Mouse (Mus musculus): ENCODE results near the gene Dmac2. TPM values are rescaled to one million over a fixed set of nuclear protein-coding genes. Genes with fewer than 3 reads are reported as not detected.

The Dmac2 gene
- polyA plus RNA-seq, 1 experiment: 38.9 TPM

DNA sequence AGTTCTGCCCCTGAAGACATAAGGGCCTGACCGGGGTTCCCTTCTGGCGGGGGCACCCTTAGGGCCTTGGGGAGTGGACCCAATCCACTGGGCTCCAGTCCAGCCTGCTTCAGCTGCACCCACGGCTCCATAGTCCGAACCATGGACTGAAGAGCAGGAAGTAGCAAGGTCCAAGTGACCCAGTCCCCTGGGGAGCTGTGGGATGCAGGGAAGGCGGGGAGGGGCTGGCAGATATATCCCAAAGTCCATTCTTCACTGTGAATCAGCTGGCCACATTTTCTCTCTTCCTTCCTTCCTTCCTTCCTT, 3.6 kb upstream of the Dmac2 start, which contains the start of gene Erich4:
Gene Erich4 (minus strand): TSS at position 187 of the 306 bp plus-strand sequence.
- no peak for DNase-seq (ENCODE audit: low spot score)

DNA sequence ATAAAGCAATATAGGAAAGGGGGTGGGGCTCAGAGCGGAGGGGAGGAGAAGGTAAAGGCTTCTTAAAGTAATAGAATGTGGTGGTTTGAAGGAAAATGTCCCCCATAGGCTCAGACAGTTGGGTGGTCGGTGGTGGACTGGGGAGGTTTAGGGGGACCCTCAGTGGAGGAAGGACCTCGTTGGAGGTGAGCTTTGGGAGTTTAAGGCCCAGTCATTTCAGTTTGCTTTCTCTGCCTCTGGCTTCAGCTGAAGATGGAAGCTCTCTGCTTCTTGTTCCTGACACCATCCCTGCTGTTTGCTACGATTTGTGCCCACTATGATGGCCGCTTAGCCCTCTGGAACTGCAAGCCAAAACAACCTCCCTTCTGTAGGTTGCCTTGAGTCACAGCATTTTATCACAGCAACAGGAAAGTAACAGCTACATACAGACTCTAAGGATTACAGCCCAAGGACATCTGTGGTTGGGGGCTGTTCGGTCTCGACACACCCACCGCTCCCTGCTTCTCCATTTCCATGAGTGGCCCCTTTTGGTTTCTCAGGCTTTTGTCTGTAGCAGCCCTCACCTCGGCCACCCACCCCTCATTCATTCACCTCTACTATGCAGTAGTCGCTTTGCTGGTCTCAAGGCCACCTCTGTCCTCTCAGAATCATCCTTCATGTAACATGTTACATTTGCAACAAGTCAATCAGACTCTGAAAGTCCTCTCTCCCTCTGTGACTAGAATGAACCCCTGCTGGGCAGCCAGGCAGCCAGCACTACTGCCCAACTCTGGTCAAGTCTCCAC, 1.6 kb upstream of the Dmac2 start:
- DNase-seq (ENCODE audit: low spot score): no peak

GRCm38 (mm10) chr7:25619722-25619991, 443 bp downstream of the Dmac2 start:
- DNase-seq (ENCODE audit: low spot score): no peak

GRCm38 (mm10) chr7:25620101-25620500, 887 bp downstream of the Dmac2 start:
- peak; percentile 18 for DNase-seq (ENCODE audit: low spot score)

DNA sequence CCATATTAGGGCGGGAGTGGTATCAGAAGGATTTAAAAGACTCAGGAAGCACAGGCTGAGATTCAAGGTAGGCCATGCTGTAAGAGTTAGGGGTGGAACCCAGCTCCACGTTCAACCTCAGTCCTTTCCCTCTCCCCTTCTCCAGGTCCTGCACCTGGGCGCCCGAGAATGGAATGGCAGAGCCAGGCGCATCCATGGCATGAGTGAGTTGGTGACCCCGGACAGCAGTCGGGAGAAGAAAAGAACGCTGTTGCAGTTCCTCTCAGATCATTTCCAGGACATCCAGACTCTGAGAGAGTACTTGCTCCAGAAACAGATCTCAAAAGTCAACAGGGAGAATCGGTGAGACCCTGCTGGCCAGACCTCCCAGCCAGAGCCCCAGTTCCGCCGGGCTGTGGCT, 1.5 kb downstream of the Dmac2 start:
- peak; percentile 14 for DNase-seq (ENCODE audit: low spot score)

DNA sequence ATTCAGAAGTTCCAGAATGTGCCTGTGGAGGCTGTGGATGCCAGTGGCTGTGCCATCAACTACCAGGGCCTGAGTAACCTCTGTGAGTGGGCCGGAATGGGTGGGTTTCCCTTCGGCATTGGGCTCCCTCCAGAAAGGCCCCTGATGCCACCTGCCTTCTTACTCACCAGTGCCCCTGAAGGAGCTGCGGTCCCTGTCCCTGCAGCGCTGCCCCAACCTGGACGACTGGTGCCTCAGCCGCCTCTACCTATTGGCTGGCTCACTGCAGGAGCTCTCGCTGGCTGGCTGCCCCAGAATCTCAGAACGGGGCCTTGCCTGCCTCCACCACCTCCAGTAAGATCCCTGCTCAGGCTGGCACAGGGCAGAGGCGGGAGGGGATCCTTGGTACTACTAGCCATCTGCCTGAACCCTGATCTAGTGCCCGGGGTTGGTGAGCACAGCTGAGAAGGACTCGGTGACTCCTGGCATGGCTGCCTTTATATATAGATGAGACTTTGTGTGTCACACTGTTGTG, 4.7 kb downstream of the Dmac2 start:
- DNase-seq (ENCODE audit: low spot score): peak; percentile 20

DNA sequence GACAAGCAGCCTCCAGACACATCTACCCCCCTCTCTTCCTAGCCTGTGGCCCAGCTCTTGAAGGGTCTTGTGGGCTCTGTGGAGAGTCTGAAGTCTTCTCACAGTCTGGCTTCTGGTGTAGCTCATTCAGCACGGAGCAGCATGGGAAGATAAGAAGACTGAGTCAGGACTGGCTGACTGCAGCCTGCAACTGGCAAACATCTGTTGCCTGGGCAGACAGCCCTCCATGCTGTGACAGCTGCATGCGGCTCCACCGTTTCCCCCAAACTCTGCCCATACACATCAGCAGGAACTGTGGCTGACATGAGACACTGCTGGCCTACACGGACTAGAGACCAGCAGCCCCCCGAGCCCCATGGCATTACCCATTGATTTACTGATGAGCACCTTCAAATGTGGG, 5.6 kb downstream of the Dmac2 start:
- peak; percentile 18 for DNase-seq (ENCODE audit: low spot score)

- DNase-seq (ENCODE audit: low spot score): no peak
Observed at GRCm38 (mm10) chr7:25625594-25626250, 6.5 kb downstream of the Dmac2 start.

DNA sequence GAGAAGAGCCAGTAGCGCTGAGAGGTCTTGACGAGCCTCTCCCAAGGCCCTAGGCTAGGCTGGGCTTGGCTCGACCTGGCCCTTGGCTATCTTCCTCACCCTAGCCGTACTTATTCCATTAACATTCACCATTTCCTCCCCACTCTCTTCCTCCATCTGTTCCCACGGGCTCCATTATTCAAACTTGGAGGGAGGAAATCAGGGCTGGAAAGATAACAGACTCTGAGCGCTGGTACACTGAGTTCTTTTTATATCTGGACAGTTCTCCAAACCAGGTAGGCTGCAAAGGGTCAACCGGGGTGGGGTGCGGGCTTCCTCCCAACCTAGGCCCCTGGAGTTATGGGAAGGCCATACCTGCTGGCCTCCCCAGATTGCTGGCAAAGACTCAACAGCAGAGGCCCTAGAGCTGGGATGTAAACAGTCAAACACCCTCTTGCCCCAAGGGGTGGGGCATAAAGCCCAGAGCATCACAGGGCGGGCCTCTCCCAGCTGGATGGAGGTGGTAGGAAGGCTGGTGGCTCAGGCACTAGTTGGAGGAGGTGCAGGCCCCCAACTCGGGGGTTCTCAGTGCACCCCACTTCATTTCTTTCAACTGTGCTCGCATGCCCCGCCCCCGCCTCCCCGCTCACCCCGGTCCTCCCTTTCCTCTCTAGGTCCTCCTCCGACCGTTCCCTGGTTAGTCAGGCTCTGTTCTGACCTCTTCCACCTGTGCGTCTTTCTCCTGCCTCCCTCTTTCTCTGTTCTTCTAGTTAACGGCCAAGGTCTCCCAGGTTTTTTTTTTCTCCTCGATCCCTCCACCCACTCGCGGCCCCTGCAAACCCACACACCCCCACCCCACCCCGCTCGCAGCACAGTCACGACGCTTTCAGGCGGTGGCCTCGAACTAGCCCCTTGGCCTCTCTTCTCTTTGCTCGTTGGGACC, 7.6 kb downstream of the Dmac2 start, which contains the start of gene B3gnt8:
Gene B3gnt8 (plus strand): TSS at position 146 of the 922 bp plus-strand sequence.
- peak; percentile 40 for DNase-seq (ENCODE audit: low spot score)

DNA sequence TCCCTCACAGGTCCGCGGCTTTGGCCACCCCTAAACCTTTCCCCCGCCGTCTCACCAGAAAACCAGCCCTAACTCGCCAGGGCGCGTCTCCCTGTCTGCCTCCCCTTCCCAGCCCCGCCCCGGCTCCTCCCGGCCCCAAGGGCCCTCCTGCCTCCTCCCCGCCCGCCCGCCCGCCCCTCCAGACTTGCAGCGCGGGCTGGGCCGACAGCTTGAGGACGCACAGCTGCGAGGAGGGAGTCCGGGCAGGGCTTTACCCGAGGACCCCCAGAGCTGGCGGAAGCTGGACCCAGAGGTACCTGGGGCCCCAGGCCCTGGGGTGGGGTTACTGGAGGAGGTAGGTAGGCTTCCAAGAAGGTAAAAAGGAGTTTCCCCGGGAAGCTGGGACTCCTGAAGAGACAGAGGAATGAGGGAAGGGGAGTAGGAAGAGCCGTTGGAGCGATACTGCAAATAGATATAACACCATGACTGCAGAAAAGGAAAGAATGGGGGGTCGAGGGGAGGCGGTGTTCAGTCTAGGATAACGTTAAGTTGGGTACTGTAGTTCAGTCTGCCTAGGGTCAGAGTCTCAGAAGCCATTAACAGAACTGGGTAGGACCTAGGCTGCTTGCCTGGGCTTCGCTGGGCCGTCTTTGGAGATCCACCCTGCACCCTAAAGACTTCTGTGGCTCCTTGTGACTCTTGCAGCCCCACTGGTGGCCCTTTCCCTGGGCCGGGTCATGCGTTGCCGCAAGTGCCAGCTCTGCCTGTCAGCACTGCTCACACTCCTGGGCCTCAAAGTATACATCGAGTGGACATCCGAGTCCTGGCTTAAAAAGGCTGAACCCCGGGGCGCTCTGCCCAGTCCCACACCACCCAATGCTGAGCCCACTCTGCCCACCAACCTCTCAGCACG, 8.5 kb downstream of the Dmac2 start:
- DNase-seq (ENCODE audit: low spot score): peak; percentile 65

GRCm38 (mm10) chr7:25628323-25628620, 9.1 kb downstream of the Dmac2 start:
- DNase-seq (ENCODE audit: low spot score): no peak

DNA sequence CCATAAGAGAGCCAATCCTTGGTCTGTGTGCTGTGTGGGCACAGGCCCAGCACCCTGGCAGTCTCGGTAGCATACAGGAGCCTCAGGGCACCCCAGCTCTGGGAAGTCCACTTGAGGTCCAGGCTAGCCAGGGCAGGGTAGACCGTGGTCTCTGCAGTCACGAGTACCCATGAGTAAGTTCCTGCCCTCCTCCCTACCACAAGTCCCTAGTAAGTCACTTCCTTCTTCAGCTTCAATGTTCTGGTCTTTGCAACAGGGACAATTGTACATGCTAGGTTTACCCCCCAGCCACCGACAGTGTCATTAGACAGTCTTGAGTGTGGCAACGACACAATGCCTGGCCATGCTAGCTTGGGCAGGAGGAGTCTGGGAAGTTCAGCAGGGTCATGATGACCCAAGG, 13.5 kb downstream of the Dmac2 start:
- DNase-seq (ENCODE audit: low spot score): no peak

GRCm38 (mm10) chr7:25636373-25636772, 17.2 kb downstream of the Dmac2 start:
- DNase-seq (ENCODE audit: low spot score): no peak

GRCm38 (mm10) chr7:25637099-25637498, 17.9 kb downstream of the Dmac2 start:
- no peak for DNase-seq (ENCODE audit: low spot score)

DNA sequence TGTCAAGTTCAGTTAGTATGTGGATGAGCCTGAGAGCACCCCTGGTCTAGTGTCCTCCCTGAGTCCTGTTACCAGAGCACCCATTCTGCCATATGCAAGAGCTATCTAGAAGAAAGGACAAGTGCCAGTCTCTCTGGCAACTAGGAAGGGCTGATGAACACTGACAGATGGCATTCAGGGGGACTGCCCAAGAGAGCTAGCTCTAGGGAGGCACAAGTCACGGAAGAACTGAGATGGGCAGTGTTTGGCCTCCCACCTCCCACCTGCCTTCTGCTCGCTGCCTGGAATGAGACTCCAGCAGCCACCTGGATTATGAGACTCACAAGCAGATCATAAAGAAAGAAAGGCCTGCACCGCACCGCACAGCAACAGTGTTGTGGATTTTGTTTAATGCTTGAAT, 20.5 kb downstream of the Dmac2 start:
- no peak for DNase-seq (ENCODE audit: low spot score)

DNA sequence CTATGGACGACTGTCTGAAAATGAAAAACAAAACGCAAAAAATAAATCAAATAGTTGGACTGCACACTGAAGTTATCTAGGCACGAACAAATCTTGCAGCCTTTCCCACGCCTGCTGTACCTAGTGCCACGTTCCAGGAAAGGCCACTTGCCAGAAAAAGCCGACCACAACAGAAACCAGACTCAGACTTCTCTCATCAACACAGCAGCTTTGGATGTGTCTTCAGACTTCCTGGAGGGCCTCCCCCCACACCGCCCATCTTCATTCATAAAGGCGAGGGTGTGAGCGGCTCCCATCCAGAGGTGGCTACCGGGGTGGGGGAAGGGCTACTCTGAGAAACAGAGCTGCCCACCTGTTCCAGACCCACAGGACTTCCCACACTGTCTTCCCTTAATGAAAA, 24.9 kb downstream of the Dmac2 start:
- no peak for DNase-seq (ENCODE audit: low spot score)

DNA sequence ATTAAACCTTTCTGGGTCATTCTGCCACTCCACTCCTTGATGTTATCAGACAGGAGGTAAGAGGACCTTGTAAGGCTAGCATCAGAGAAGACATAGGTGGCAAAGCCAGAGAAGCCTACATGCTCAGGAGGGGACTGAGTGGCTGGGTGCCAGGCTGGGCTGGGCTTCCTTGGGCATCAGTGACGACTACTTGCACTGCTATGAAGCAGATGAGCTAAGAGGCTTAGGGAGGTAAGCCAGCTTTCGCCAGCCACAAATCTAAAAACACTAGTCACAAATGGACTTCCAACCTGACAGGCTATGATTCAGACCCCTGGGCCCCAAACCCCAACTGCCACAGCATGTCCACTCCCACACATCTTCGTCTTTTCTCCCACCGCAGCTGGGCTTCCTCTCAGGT, 25.4 kb downstream of the Dmac2 start:
- no peak for DNase-seq (ENCODE audit: low spot score)

DNA sequence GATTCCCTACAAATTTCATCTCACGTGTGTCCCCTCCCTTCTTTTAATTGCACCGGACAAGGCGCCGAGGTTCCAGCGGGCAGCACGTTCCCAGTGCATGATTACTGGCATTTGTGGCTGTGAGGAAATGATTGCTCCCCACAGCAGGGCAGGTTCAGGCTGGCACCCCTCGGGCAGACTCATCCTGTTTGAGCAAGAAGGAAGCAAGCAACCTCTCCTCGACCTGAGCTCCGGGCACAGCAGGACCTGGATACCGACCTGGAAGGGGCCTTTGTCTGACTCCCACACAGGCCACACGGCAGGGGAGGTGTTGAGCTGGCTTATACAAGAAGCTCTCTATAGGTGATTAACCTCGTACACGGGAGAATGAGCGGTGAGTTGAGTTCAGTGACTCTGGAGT, 25.9 kb downstream of the Dmac2 start:
- no peak for DNase-seq (ENCODE audit: low spot score)

DNA sequence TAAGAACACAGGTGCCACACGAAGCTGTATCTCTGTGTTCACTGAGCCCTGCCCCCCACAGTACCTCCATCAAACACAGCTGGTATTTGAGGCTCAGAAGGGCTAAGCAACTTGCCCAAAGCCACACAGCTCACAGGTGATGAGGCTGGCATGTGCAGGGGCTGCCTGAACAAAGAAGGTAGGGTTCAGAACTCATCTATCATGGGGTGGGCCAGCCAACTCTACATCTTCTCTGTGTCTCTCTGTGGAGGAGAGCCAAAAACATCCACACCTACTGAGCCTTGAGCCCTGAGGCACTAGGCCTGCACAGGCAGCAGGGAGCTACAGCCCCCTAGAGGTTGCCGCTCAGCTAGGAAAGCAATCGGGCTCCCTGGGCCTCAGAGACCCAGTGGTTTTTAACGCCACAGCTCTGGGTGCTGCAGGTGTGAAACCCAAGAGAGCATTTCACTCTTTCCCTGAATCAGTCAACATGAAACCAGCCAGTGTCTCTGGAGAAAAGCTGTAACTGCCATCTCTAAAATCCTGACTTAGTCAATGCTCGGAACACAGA, 28.4 kb downstream of the Dmac2 start:
- DNase-seq (ENCODE audit: low spot score): no peak

- DNase-seq (ENCODE audit: low spot score): no peak
Observed at GRCm38 (mm10) chr7:25649839-25650238, 30.6 kb downstream of the Dmac2 start.

- no peak for DNase-seq (ENCODE audit: low spot score)
Observed at GRCm38 (mm10) chr7:25651281-25651680, 32.1 kb downstream of the Dmac2 start.
